Mouse (Mus musculus) forebrain, postnatal 0 days (tissue): ENCODE measurements around the gene Tmem252. TPM values are rescaled to one million over a fixed set of nuclear protein-coding genes. Genes with fewer than 3 reads are reported as not detected.

ENCODE experiments used
- ATAC-seq: fragments of 200-750 bp; cut with Nextera tagmentation; 2 replicates; pipeline ENCODE4 v1.8.0; 2017; ENCODE audit warnings: mild to moderate bottlenecking, moderate library complexity
- DNase-seq: peaks from one replicate; pipeline ENCODE4 v3.0.0-alpha.2; 2015
- H3K27ac ChIP-seq: fragments of 300-500 bp; sonication (generic); 2 replicates; pipeline ENCODE4 v1.5.1; 2014; ENCODE audit warnings: low read depth, mild to moderate bottlenecking, antibody characterized with exemption, low read length, moderate library complexity, mixed read lengths
- H3K27me3 ChIP-seq: fragments of 300-500 bp; sonication (generic); 2 replicates; pipeline ENCODE4 v1.6.1; 2014; ENCODE audit warnings: mild to moderate bottlenecking, low read length, mixed read lengths; ENCODE audit not compliant: insufficient read depth
- H3K36me3 ChIP-seq: fragments of 300-500 bp; sonication (generic); 2 replicates; pipeline ENCODE4 v1.6.1; 2014; ENCODE audit warnings: mild to moderate bottlenecking, moderate library complexity; ENCODE audit not compliant: insufficient read depth
- H3K4me1 ChIP-seq: fragments of 300-500 bp; sonication (generic); 2 replicates; pipeline ENCODE4 v1.6.1; 2014; ENCODE audit warnings: antibody characterized with exemption; ENCODE audit not compliant: insufficient read depth
- H3K4me2 ChIP-seq: fragments of 300-500 bp; sonication (generic); 2 replicates; pipeline ENCODE4 v1.6.1; 2014; ENCODE audit warnings: low read depth, mild to moderate bottlenecking, moderate library complexity
- H3K4me3 ChIP-seq: fragments of 300-500 bp; sonication (generic); 2 replicates; pipeline ENCODE4 v1.5.1; 2014; ENCODE audit warnings: low read depth, low read length, mixed read lengths
- H3K9ac ChIP-seq: fragments of 300-500 bp; sonication (generic); 2 replicates; pipeline ENCODE4 v1.6.1; 2014; ENCODE audit warnings: mild to moderate bottlenecking
- H3K9me3 ChIP-seq: fragments of 300-500 bp; sonication (generic); 2 replicates; pipeline ENCODE4 v1.6.1; 2016; ENCODE audit warnings: low read length
- CTCF ChIP-seq: sonication (generic); IDR thresholded peaks from 2 replicates; pipeline ENCODE4 v1.5.1; 2016; ENCODE audit warnings: antibody characterized with exemption, control low read depth, low read depth
- WGBS: fragments of 180-500 bp; shearing (Covaris S2); extraction: QIAGEN DNeasy Blood & Tissue Kit; methylation state at CpG from one replicate; pipeline ENCODE4 v1.1.7; 2014; 5-methylcytosine and 5-hydroxymethylcytosine counted together
- polyA plus RNA-seq: library from polyadenylated mRNA; unstranded; fragments of >200 nt; fragmentation: Nextera tagmentation; extraction: Ambion mirVana; gene quantifications from 2 replicates; pipeline ENCODE4 v1.2.1, GENCODE M21; 2015
- total RNA-seq: library from RNA; depleted of rRNA; stranded (reverse); fragments of >200 nt; gene quantifications from 2 replicates; pipeline ENCODE4 v1.2.3, GENCODE M21; 2014

The Tmem252 gene
- total and polyA plus RNA-seq, 2 experiments from 2014 or later = 0.98 to 1.2 TPM

DNA sequence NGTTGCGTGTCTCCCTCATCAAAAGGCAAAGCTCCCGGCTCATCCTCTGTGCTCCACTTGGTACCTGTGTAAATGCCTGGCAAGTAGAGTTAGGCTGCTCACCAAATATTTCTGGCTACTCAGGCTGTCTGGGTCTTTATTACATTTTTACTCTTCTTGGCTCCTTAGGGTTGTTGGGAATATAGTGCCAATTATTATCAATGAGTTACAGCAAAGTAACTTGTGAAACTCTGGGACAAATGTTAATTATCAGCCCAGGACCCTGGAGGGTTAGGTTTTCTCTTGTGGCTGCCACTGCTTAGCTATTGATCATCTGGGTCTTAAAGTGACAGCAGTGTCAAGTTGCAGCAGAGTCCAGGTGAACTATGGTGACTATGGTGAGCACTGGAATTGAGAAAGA lies 11.5 kb upstream of the Tmem252 start:
- H3K9me3 ChIP-seq = no peaks in the 10 kb centered on the region
- H3K27me3 ChIP-seq = no peaks in the 10 kb centered on the region
- no peaks in the 10 kb centered on the region for H3K36me3 ChIP-seq
- DNase-seq = no peak
- TF ChIP-seq CTCF = no peak
- no peak overlapping the region for H3K27ac ChIP-seq
- no peaks in the 10 kb centered on the region for H3K4me1 ChIP-seq
- 95% methylated on average over 2 of the region's 2 CpGs for WGBS
- no peak overlapping the region for H3K4me2 ChIP-seq
- no peak for ATAC-seq
- no peak overlapping the region for H3K4me3 ChIP-seq
- no peak overlapping the region for H3K9ac ChIP-seq

DNA sequence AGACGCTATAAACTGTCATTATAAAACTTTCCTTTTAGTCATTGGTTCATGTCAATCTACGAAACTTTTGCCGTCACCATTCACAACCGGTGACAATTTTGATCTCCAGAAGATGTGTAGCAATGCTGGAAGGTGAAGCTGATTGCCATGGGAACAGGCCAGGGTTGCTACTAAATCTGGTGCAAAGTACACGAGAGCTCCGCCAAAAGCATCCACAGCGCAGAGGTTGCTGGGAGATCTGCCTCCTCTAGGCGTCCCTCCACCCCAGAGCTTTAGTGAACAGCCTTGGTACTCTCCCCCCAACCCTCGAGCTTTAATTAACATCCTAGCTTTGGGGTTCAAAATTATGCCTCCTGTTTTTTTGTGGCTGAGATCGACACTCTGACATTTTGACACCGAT lies 8.0 kb upstream of the Tmem252 start:
- no peaks in the 10 kb centered on the region for H3K27me3 ChIP-seq
- H3K4me2 ChIP-seq = no peak overlapping the region
- DNase-seq = no peak
- H3K36me3 ChIP-seq = no peaks in the 10 kb centered on the region
- no peak overlapping the region for H3K9ac ChIP-seq
- ATAC-seq = no peak; the same call in 1 of the 2 replicates
- H3K9me3 ChIP-seq = no peaks in the 10 kb centered on the region
- no peak overlapping the region for H3K4me3 ChIP-seq
- WGBS = 70% methylated on average over 11 of the region's 11 CpGs
- H3K4me1 ChIP-seq = no peaks in the 10 kb centered on the region
- no peak overlapping the region for H3K27ac ChIP-seq
- no peak for TF ChIP-seq CTCF

DNA sequence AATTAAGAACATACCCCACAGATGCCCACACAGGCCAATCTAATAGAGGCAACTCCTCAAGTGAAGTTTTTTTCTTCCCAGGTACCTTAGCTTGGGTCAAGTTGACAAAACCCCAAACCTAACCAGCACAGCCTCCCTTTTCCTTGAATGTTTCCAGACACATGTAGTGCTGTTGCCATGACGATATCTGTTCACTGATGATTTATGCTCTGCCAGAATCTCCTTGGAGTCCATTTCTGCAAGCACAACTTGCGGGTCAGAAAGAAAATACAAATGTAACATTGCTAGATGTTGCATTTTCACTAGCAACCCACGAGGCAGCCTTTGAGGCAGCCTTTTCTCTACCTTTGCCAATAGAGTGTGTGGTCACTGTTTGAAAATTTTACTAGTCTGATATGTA lies 6.3 kb upstream of the Tmem252 start:
- no peak for TF ChIP-seq CTCF
- no peak overlapping the region for H3K9ac ChIP-seq

DNA sequence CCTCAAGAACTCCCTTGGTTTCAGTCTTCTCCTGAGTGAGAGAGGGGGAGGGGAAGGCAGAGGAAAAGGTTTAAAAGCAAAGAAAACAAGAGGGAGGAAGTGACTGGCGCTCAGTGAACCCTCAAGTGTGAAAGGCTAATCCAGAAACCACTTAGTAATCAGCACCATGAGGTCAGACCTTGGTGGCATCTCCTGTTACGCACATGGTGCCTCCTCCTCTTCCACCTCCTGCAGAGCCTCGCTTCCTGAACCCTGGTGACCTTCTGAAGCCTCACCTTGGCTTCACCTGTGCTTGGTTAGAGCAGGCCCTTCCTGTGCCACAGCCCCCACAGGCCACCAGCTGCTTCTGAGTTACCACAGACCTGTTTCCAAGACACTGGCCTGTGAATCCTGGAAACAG lies 2.2 kb upstream of the Tmem252 start:
- no peak overlapping the region for H3K9ac ChIP-seq
- DNase-seq = no peak
- no peak overlapping the region for H3K4me3 ChIP-seq
- no peak overlapping the region for H3K27ac ChIP-seq
- H3K4me1 ChIP-seq = no peaks in the 10 kb centered on the region
- H3K4me2 ChIP-seq = no peak overlapping the region
- no peak for TF ChIP-seq CTCF
- no peak for ATAC-seq
- H3K36me3 ChIP-seq = no peaks in the 10 kb centered on the region
- H3K9me3 ChIP-seq = no peaks in the 10 kb centered on the region
- no peaks in the 10 kb centered on the region for H3K27me3 ChIP-seq
- 65% methylated on average over 3 of the region's 3 CpGs for WGBS

More for the DNA sequence above, 6.3 kb upstream of the Tmem252 start:
- WGBS = 52% methylated on average over 3 of the region's 3 CpGs
- Histone ChIP-seq H3K27ac (no peak overlapping the region), H3K4me3 (no peak overlapping the region), H3K9me3 (no peaks in the 10 kb centered on the region), H3K4me2 (no peak overlapping the region), H3K4me1 (no peaks in the 10 kb centered on the region), H3K36me3 (no peaks in the 10 kb centered on the region), H3K27me3 (no peaks in the 10 kb centered on the region)
- ATAC-seq = no peak
- DNase-seq = peak; percentile 26

DNA sequence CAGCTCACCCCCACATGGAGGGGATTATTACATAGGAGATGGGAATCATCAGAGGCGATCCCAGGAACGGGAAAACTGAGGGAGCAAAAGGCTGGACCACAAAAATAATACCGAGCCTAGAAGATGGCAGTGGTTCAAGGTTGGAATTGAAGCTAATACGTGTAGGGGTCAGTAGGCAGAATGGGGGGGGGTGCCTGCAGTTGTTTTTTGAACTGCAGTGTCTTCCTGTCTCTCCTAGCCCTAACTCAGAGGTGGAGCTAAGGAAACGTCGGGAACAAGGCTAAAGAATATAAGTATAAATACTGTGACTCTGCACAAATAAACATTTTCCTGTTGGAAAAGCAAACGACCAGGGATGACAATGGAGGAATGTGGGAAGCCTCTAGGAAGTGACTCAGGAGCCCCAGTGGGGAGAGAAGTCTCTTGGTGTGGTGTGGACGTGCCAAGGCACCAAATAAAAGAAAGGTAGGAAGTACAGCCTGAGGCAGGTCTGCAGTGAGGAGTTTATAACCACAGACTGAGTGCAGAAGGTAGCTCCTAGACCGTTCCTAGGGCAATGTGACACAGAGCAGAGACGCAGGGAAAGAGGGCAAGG lies 1.3 kb upstream of the Tmem252 start:
- H3K27ac ChIP-seq = no peak overlapping the region
- H3K36me3 ChIP-seq = no peaks in the 10 kb centered on the region
- H3K27me3 ChIP-seq = no peaks in the 10 kb centered on the region
- no peak overlapping the region for H3K4me2 ChIP-seq
- DNase-seq (no peak), ATAC-seq (no peak)
- no peak for TF ChIP-seq CTCF
- 79% methylated on average over 10 of the region's 10 CpGs for WGBS
- H3K9ac ChIP-seq = no peak overlapping the region
- no peaks in the 10 kb centered on the region for H3K4me1 ChIP-seq
- H3K9me3 ChIP-seq = no peaks in the 10 kb centered on the region
- no peak overlapping the region for H3K4me3 ChIP-seq

DNA sequence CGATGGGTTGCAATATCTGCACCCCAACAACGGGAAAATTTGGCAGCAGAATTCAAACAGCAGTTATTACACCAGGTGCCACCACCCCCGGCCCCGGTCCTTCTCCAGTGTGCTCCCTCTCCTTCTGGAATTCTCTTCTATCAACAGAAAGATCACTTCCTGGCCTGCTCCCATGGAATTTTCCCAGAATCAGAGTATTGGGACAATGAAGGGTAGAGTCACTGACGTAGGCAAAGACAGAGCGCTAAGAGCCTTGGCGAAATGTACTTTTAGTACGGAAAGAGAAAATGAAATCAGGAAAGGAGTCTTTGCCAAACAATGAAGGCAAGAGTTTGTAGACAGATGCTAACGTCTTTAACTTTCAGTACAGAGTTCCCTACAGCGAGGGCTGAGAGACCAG lies 477 bp upstream of the Tmem252 start:
- Histone ChIP-seq H3K27ac (no peak overlapping the region), H3K4me3 (no peak overlapping the region)
- WGBS = 74% methylated on average over 10 of the region's 10 CpGs

DNA sequence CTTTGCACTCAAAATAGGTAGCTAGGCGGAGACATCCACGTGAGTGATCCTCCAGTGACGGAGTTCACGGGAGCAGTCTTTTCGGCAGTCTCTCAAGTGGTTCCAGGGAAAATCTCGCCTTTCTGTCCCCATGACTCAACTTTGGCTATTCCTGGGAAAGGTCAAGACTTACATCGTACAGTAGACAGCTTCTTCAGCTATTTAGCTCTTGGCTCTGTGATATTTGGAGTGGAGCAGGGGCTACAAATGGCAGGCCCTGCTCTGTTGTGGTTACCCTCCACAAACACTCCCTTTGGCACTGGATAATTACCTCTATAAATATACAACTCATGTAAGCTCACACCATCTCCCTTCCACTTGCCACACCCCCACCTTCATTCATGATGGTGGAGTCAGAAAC lies 2.6 kb downstream of the Tmem252 start:
- no peak overlapping the region for H3K9ac ChIP-seq
- TF ChIP-seq CTCF = no peak

More for the DNA sequence above, 477 bp upstream of the Tmem252 start:
- TF ChIP-seq CTCF = no peak
- no peaks in the 10 kb centered on the region for H3K36me3 ChIP-seq
- no peaks in the 10 kb centered on the region for H3K9me3 ChIP-seq
- H3K4me2 ChIP-seq = no peak overlapping the region
- no peak for ATAC-seq
- no peak overlapping the region for H3K9ac ChIP-seq
- no peaks in the 10 kb centered on the region for H3K4me1 ChIP-seq
- H3K27me3 ChIP-seq = no peaks in the 10 kb centered on the region
- no peak for DNase-seq

More for the DNA sequence above, 2.6 kb downstream of the Tmem252 start:
- no peak overlapping the region for H3K4me2 ChIP-seq
- no peaks in the 10 kb centered on the region for H3K4me1 ChIP-seq
- no peak overlapping the region for H3K27ac ChIP-seq
- no peaks in the 10 kb centered on the region for H3K9me3 ChIP-seq
- WGBS = 89% methylated on average over 7 of the region's 7 CpGs
- ATAC-seq (no peak), DNase-seq (no peak)
- H3K36me3 ChIP-seq = no peaks in the 10 kb centered on the region
- no peaks in the 10 kb centered on the region for H3K27me3 ChIP-seq
- no peak overlapping the region for H3K4me3 ChIP-seq
